Mouse (Mus musculus) E14TG2a.4 (cell line): ENCODE results near the gene Rad52.

Experiments
- H3K27me3 ChIP-seq: 2 replicates; pipeline ENCODE4 v1.6.1; 2014; ENCODE audit warnings: low read length, control low read depth; ENCODE audit not compliant: insufficient read depth
- H3K36me3 ChIP-seq: 2 replicates; pipeline ENCODE4 v1.6.1; 2014; ENCODE audit warnings: low read length, control low read depth; ENCODE audit not compliant: insufficient read depth
- H3K4me1 ChIP-seq: replicated peaks from 2 replicates; pipeline ENCODE4 v1.6.1; 2014; ENCODE audit warnings: low read depth, low read length, control low read depth
- H3K4me3 ChIP-seq: replicated peaks from 2 replicates; pipeline ENCODE4 v1.5.1; 2014; ENCODE audit warnings: mild to moderate bottlenecking, low read length
- H3K9me3 ChIP-seq: 2 replicates; pipeline ENCODE4 v1.6.1; 2014; ENCODE audit warnings: low read length, control low read depth
- CTCF ChIP-seq: conservative IDR thresholded peaks from 2 replicates; pipeline ENCODE4 v1.5.1; 2014; ENCODE audit warnings: low read length
- NANOG ChIP-seq: IDR thresholded peaks from 2 replicates; pipeline ENCODE4 v1.6.1; 2014; ENCODE audit warnings: borderline replicate concordance, low read length, mixed read lengths
- POU5F1 ChIP-seq: IDR thresholded peaks from 2 replicates; pipeline ENCODE4 v1.6.1; 2014; ENCODE audit warnings: low read length, borderline replicate concordance

Rad52 gene

GRCm38 (mm10) chr6:119902204-119903080 is at the start of gene Rad52:
TSS of gene Rad52 (plus strand) at chr6:119902698.
- TF ChIP-seq CTCF (no peak), POU5F1 (no peak), NANOG (no peak)
- H3K4me3 ChIP-seq: peak within 1 kb of the TSS; percentile 98
- no peaks in the 10 kb centered on the region for H3K27me3 ChIP-seq
- H3K36me3 ChIP-seq: peaks cover 14% of the 10 kb centered on the region
- H3K4me1 ChIP-seq: peaks cover 20% of the 10 kb centered on the region
- no peaks in the 10 kb centered on the region for H3K9me3 ChIP-seq

GRCm38 (mm10) chr6:119854156-119854555 is 48.3 kb upstream of the Rad52 start:
- H3K4me1 ChIP-seq: peaks cover 19% of the 10 kb centered on the region
- H3K27me3 ChIP-seq: no peaks in the 10 kb centered on the region
- H3K36me3 ChIP-seq: 0 out of 2 replicates have a peak, but pooled peaks cover 3% of the 10 kb centered on the region
- TF ChIP-seq NANOG: no peak
- TF ChIP-seq CTCF: no peak
- no peak for TF ChIP-seq POU5F1
- H3K9me3 ChIP-seq: peaks cover 7% of the 10 kb centered on the region
- no peak overlapping the region for H3K4me3 ChIP-seq

GRCm38 (mm10) chr6:119855471-119855870 is 47.0 kb upstream of the Rad52 start:
- Histone ChIP-seq H3K27me3 (no peaks in the 10 kb centered on the region), H3K4me1 (peaks cover 12% of the 10 kb centered on the region), H3K36me3 (0 out of 2 replicates have a peak, but pooled peaks cover 3% of the 10 kb centered on the region), H3K4me3 (no peak overlapping the region), H3K9me3 (peaks cover 12% of the 10 kb centered on the region)
- TF ChIP-seq POU5F1: no peak
- no peak for TF ChIP-seq NANOG
- TF ChIP-seq CTCF: no peak

GRCm38 (mm10) chr6:119860236-119860635 is 42.3 kb upstream of the Rad52 start:
- H3K27me3 ChIP-seq: no peaks in the 10 kb centered on the region
- H3K4me1 ChIP-seq: no peaks in the 10 kb centered on the region
- 0 out of 2 replicates have a peak, but pooled peaks cover 3% of the 10 kb centered on the region for H3K36me3 ChIP-seq
- H3K9me3 ChIP-seq: peaks cover 12% of the 10 kb centered on the region
- no peak for TF ChIP-seq NANOG
- no peak for TF ChIP-seq CTCF
- TF ChIP-seq POU5F1: no peak
- no peak overlapping the region for H3K4me3 ChIP-seq

- Histone ChIP-seq H3K4me1 (no peaks in the 10 kb centered on the region), H3K36me3 (0 out of 2 replicates have a peak, but pooled peaks cover 3% of the 10 kb centered on the region), H3K4me3 (no peak overlapping the region)
These were observed 41.0 kb upstream of the Rad52 start for GRCm38 (mm10) chr6:119861519-119861918.

GRCm38 (mm10) chr6:119864341-119865034 is 38.0 kb upstream of the Rad52 start:
- TF ChIP-seq POU5F1: no peak
- TF ChIP-seq NANOG: no peak
- TF ChIP-seq CTCF: no peak
- Histone ChIP-seq H3K4me3 (no peak overlapping the region), H3K27me3 (no peaks in the 10 kb centered on the region), H3K9me3 (peaks cover 3% of the 10 kb centered on the region; the same call in 1 of the 2 replicates), H3K4me1 (no peaks in the 10 kb centered on the region), H3K36me3 (no peaks in the 10 kb centered on the region)

More at GRCm38 (mm10) chr6:119861519-119861918, 41.0 kb upstream of the Rad52 start:
- Histone ChIP-seq H3K9me3 (peaks cover 12% of the 10 kb centered on the region), H3K27me3 (no peaks in the 10 kb centered on the region)
- TF ChIP-seq CTCF (no peak), NANOG (no peak), POU5F1 (no peak)

- no peak overlapping the region for H3K4me3 ChIP-seq
- H3K9me3 ChIP-seq: no peaks in the 10 kb centered on the region
- no peaks in the 10 kb centered on the region for H3K36me3 ChIP-seq
- 0 out of 2 replicates have a peak, but pooled peaks cover 3% of the 10 kb centered on the region for H3K4me1 ChIP-seq
- peaks cover 4% of the 10 kb centered on the region; the same call in 1 of the 2 replicates for H3K27me3 ChIP-seq
- TF ChIP-seq POU5F1: no peak
- no peak for TF ChIP-seq CTCF
- TF ChIP-seq NANOG: no peak
These were observed 19.3 kb upstream of the Rad52 start for GRCm38 (mm10) chr6:119883151-119883550.

GRCm38 (mm10) chr6:119892711-119893110 is 9.8 kb upstream of the Rad52 start:
- Histone ChIP-seq H3K27me3 (peaks cover 23% of the 10 kb centered on the region), H3K9me3 (no peaks in the 10 kb centered on the region), H3K4me1 (peaks cover 5% of the 10 kb centered on the region; the same call in 1 of the 2 replicates), H3K4me3 (no peak overlapping the region), H3K36me3 (no peaks in the 10 kb centered on the region)
- TF ChIP-seq CTCF (no peak), POU5F1 (no peak), NANOG (no peak)
